Mouse (Mus musculus) midbrain, embryonic 11.5 days (tissue): ENCODE measurements around the gene Ciao2a. TPM values are rescaled to one million over a fixed set of nuclear protein-coding genes. Genes with fewer than 3 reads are reported as not detected.

Experiments
- ATAC-seq: fragments of 200-750 bp; cut with Nextera tagmentation; 2 replicates; pipeline ENCODE4 v1.8.0; 2017; ENCODE audit warnings: moderate TSS enrichment, moderate library complexity; ENCODE audit not compliant: low FRiP score
- DNase-seq: peaks from one replicate; pipeline ENCODE4 v3.0.0; 2015; ENCODE audit warnings: low spot score; ENCODE audit errors: missing footprints
- H3K27ac ChIP-seq: fragments of 300-500 bp; sonication (generic); 2 replicates; pipeline ENCODE4 v1.5.1; 2014; ENCODE audit warnings: low read depth, low read length
- H3K27me3 ChIP-seq: fragments of 300-500 bp; sonication (generic); 2 replicates; pipeline ENCODE4 v1.6.1; 2014; ENCODE audit warnings: mild to moderate bottlenecking, low read length, moderate library complexity, mixed read lengths; ENCODE audit not compliant: control insufficient read depth, insufficient read depth
- H3K36me3 ChIP-seq: fragments of 300-500 bp; sonication (generic); 2 replicates; pipeline ENCODE4 v1.6.1; 2014; ENCODE audit warnings: mild to moderate bottlenecking, low read length, moderate library complexity, mixed read lengths; ENCODE audit not compliant: control insufficient read depth, insufficient read depth
- H3K4me1 ChIP-seq: fragments of 300-500 bp; sonication (generic); 2 replicates; pipeline ENCODE4 v1.6.1; 2014; ENCODE audit warnings: low read length; ENCODE audit not compliant: control insufficient read depth, insufficient read depth
- H3K4me2 ChIP-seq: fragments of 300-500 bp; sonication (generic); 2 replicates; pipeline ENCODE4 v1.6.1; 2014; ENCODE audit warnings: mild to moderate bottlenecking, moderate library complexity
- H3K4me3 ChIP-seq: fragments of 300-500 bp; sonication (generic); 2 replicates; pipeline ENCODE4 v1.5.1; 2014; ENCODE audit warnings: low read depth, low read length
- H3K9ac ChIP-seq: fragments of 300-500 bp; sonication (generic); 2 replicates; pipeline ENCODE4 v1.6.1; 2014; ENCODE audit warnings: low read length
- H3K9me3 ChIP-seq: fragments of 300-500 bp; sonication (generic); 2 replicates; pipeline ENCODE4 v1.6.1; 2016; ENCODE audit warnings: low read length; ENCODE audit not compliant: control insufficient read depth
- WGBS: fragments of 180-500 bp; shearing (Covaris S2); extraction: QIAGEN DNeasy Blood & Tissue Kit; methylation state at CpG from one replicate; pipeline ENCODE4 v1.1.7; 2014; 5-methylcytosine and 5-hydroxymethylcytosine counted together
- polyA plus RNA-seq: library from polyadenylated mRNA; unstranded; fragments of >200 nt; fragmentation: Nextera tagmentation; extraction: Ambion mirVana; gene quantifications from 2 replicates; pipeline ENCODE4 v1.2.1, GENCODE M21; 2014

Gene Ciao2a
- polyA plus RNA-seq, 1 experiment from 2014 or later: 156 TPM

- Histone ChIP-seq H3K9ac (no peak overlapping the region), H3K27ac (no peak overlapping the region; the same call in 1 of the 2 replicates), H3K27me3 (no peaks in the 10 kb centered on the region), H3K4me2 (no peak overlapping the region), H3K4me1 (peaks cover 7% of the 10 kb centered on the region), H3K36me3 (no peaks in the 10 kb centered on the region), H3K9me3 (no peaks in the 10 kb centered on the region), H3K4me3 (no peak overlapping the region)
- WGBS: 68% methylated on average over 11 of the region's 11 CpGs
- ATAC-seq (no peak), DNase-seq (peak; percentile 80)
Measured at GRCm38 (mm10) chr9:66181826-66182678, 55.6 kb downstream of the Ciao2a start.

DNA sequence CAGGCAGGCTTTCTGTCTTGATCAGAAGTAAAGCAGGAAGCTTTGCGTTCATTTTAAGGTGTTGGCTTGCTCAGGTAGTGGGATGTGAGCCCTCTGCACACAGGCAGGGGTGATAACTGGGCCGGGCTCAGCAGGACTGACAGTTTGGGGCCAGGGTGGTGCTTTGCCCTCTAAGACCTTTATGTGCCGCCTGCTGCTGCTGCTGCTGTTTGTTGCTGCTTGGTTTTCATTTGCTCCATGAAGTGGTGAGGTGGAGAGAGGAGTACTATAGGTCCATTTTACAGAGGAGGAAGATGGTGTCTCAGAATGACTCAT lies 56.2 kb downstream of the Ciao2a start:
- no peaks in the 10 kb centered on the region for H3K27me3 ChIP-seq
- no peaks in the 10 kb centered on the region for H3K36me3 ChIP-seq
- H3K4me1 ChIP-seq: peaks cover 10% of the 10 kb centered on the region
- H3K4me2 ChIP-seq: no peak overlapping the region
- H3K4me3 ChIP-seq: no peak overlapping the region
- WGBS: 75% methylated on average over 3 of the region's 3 CpGs
- no peak for DNase-seq
- no peak for ATAC-seq
- no peak overlapping the region; the same call in 1 of the 2 replicates for H3K27ac ChIP-seq
- no peak overlapping the region for H3K9ac ChIP-seq
- no peaks in the 10 kb centered on the region for H3K9me3 ChIP-seq

DNA sequence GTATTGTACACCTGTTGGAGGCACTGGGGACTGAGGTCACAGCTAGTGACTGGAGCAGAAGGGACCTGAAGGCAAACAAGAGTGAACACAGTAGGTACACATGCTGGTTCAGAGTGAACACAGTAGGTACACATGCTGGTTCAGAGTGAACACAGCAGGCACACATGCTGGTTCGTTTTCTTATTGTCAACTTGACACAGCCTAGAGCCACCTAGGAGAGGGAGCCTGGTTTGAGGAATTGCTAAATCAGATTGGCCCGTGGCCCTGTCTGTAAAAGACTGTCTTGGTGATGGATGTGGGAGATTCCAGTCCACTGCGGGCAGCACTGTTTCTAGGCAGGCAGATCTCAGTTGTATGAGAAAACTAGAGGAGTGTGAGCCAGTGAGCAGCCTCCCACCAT lies 56.6 kb downstream of the Ciao2a start:
- ATAC-seq (no peak), DNase-seq (peak; percentile 61)
- H3K27ac ChIP-seq: no peak overlapping the region
- WGBS: 86% methylated on average over 3 of the region's 3 CpGs
- H3K27me3 ChIP-seq: no peaks in the 10 kb centered on the region
- H3K4me1 ChIP-seq: peaks cover 10% of the 10 kb centered on the region
- H3K4me3 ChIP-seq: no peak overlapping the region
- no peaks in the 10 kb centered on the region for H3K36me3 ChIP-seq
- H3K9ac ChIP-seq: no peak overlapping the region
- no peaks in the 10 kb centered on the region for H3K9me3 ChIP-seq
- H3K4me2 ChIP-seq: no peak overlapping the region

- Histone ChIP-seq H3K4me1 (peaks cover 10% of the 10 kb centered on the region), H3K9ac (no peak overlapping the region), H3K4me3 (no peak overlapping the region), H3K4me2 (no peak overlapping the region), H3K36me3 (no peaks in the 10 kb centered on the region), H3K27ac (no peak overlapping the region), H3K27me3 (no peaks in the 10 kb centered on the region), H3K9me3 (no peaks in the 10 kb centered on the region)
- 59% methylated on average over 5 of the region's 5 CpGs for WGBS
- DNase-seq (no peak), ATAC-seq (no peak)
Measured at GRCm38 (mm10) chr9:66184572-66184971, 58.2 kb downstream of the Ciao2a start.

DNA sequence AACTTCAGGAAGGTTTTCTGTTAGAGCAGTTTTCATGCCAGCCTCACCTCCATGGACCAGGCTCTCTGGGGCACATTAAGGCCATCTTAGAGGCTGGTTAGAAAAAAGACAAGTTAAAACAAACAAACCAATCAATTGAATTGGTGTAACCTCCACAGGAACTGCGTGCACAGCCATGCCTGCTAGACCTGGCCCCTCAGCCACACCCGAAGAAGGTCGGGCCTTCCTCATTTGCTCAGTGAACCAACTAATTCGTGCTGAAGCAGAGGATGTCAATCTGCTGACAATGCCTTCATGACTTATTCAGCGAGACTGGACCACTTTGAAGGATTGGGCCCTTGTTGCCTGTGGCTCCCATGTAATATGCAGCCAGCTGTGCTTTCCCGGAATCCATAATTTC lies 60.0 kb downstream of the Ciao2a start:
- peak overlapping the region; percentile 31; the same call in 1 of the 2 replicates for H3K27ac ChIP-seq
- ATAC-seq: peak; percentile 67; the same call in 1 of the 2 replicates

More for the DNA sequence above, 60.0 kb downstream of the Ciao2a start:
- H3K4me2 ChIP-seq: no peak overlapping the region
- H3K9me3 ChIP-seq: no peaks in the 10 kb centered on the region
- H3K27me3 ChIP-seq: no peaks in the 10 kb centered on the region
- no peak overlapping the region for H3K9ac ChIP-seq
- peaks cover 10% of the 10 kb centered on the region for H3K4me1 ChIP-seq
- WGBS: 15% methylated on average over 6 of the region's 6 CpGs
- DNase-seq: peak; percentile 88
- no peaks in the 10 kb centered on the region for H3K36me3 ChIP-seq
- no peak overlapping the region for H3K4me3 ChIP-seq

Other genes starting within 250 kb of the Ciao2a start
- 198 and 215 TPM in 2 replicates for gene Pclaf, start 236.4 kb upstream of the Ciao2a start, polyA plus RNA-seq
- gene Trip4, start 217.8 kb upstream of the Ciao2a start, polyA plus RNA-seq: 33.7 and 37.2 TPM in 2 replicates
- 18.4 and 19.6 TPM in 2 replicates for gene Csnk1g1, start 217.7 kb upstream of the Ciao2a start, polyA plus RNA-seq
- 490 and 501 TPM in 2 replicates for gene Ppib, start 66.4 kb upstream of the Ciao2a start, polyA plus RNA-seq
- gene Snx22, start 56.9 kb upstream of the Ciao2a start, polyA plus RNA-seq: 1.8 and 2.2 TPM in 2 replicates
- 147 and 150 TPM in 2 replicates for gene Snx1, start within 50 bp of the Ciao2a start, polyA plus RNA-seq
- 6.7 and 7.4 TPM in 2 replicates for gene Dapk2, start 31.6 kb downstream of the Ciao2a start, polyA plus RNA-seq
- gene Herc1, start 223.8 kb downstream of the Ciao2a start, polyA plus RNA-seq: 34.8 and 37.0 TPM in 2 replicates